Mouse (Mus musculus) C2C12 (cell line): ENCODE measurements around the gene Zbed4.

ENCODE experiments used
- CTCF ChIP-seq: IDR thresholded peaks from one replicate; pipeline ENCODE4 v1.5.1; 2011; ENCODE audit not compliant: control insufficient read depth, insufficient read depth, insufficient read length
- MAX ChIP-seq: IDR thresholded peaks from one replicate; pipeline ENCODE4 v1.6.1; 2011; ENCODE audit warnings: mild to moderate bottlenecking, control low read depth
- USF1 ChIP-seq: IDR thresholded peaks from one replicate; pipeline ENCODE4 v1.6.1; 2011; ENCODE audit warnings: low read depth, mild to moderate bottlenecking, control low read depth, moderate library complexity

DNA sequence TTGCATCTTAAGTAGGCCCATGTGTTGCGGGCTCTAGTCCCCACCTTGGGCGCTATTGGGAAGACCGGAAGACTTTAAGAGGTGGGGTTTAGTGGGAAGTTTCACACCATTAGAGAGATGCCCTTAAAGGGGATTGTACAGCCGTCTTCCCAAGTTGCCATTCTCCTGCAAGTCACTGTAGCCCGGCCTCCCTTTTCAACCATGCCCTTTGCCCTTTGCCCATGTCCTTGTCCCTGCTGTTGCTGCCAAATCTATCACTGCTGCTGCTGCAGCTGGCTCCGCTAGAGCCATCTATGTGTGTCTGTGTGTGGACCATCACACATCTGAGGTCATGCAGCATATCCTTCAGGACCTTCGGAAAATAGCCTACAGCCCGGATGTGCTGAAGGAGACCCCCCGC is 81.1 kb downstream of the Zbed4 start:
- TF ChIP-seq CTCF (no peak), USF1 (no peak), MAX (no peak)
